Mouse (Mus musculus): ENCODE measurements around the gene Dnajb8.

The Dnajb8 gene

GRCm38 (mm10) chr6:88221968-88222367, at the start of gene Dnajb8:
Gene Dnajb8 (plus strand): TSS chr6:88222268.
- DNase-seq (ENCODE audit: low read depth): no peak

GRCm38 (mm10) chr6:88174191-88174590, 47.9 kb upstream of the Dnajb8 start:
- DNase-seq (ENCODE audit: low read depth): no peak

GRCm38 (mm10) chr6:88174676-88175075, 47.4 kb upstream of the Dnajb8 start:
- DNase-seq (ENCODE audit: low read depth): no peak

GRCm38 (mm10) chr6:88184671-88185070, 37.4 kb upstream of the Dnajb8 start:
- no peak for DNase-seq (ENCODE audit: low read depth)

GRCm38 (mm10) chr6:88188148-88188547, 33.9 kb upstream of the Dnajb8 start:
- DNase-seq (ENCODE audit: low read depth): no peak

- DNase-seq (ENCODE audit: low read depth): no peak
Measured at GRCm38 (mm10) chr6:88189312-88190042, 32.6 kb upstream of the Dnajb8 start.

GRCm38 (mm10) chr6:88190043-88190309, 32.1 kb upstream of the Dnajb8 start:
- DNase-seq (ENCODE audit: low read depth): no peak

GRCm38 (mm10) chr6:88190310-88191023, 31.6 kb upstream of the Dnajb8 start:
- no peak for DNase-seq (ENCODE audit: low read depth)

GRCm38 (mm10) chr6:88191024-88191365, 31.1 kb upstream of the Dnajb8 start:
- DNase-seq (ENCODE audit: low read depth): no peak

GRCm38 (mm10) chr6:88191411-88192070, 30.5 kb upstream of the Dnajb8 start:
- no peak for DNase-seq (ENCODE audit: low read depth)

GRCm38 (mm10) chr6:88192756-88193155, 29.3 kb upstream of the Dnajb8 start:
- DNase-seq (ENCODE audit: low read depth): no peak

- peak; percentile 63 for DNase-seq (ENCODE audit: low read depth)
Measured at GRCm38 (mm10) chr6:88193433-88194052, 28.5 kb upstream of the Dnajb8 start, which contains the start of gene Gata2. Gene Gata2 (plus strand): TSS chr6:88193891.

- DNase-seq (ENCODE audit: low read depth): no peak
Measured at GRCm38 (mm10) chr6:88194053-88194977, 27.8 kb upstream of the Dnajb8 start.

GRCm38 (mm10) chr6:88194978-88195325, 27.1 kb upstream of the Dnajb8 start:
- DNase-seq (ENCODE audit: low read depth): no peak

GRCm38 (mm10) chr6:88196054-88196732, 25.9 kb upstream of the Dnajb8 start:
- DNase-seq (ENCODE audit: low read depth): no peak

- no peak for DNase-seq (ENCODE audit: low read depth)
Measured at GRCm38 (mm10) chr6:88196733-88197312, 25.2 kb upstream of the Dnajb8 start.

GRCm38 (mm10) chr6:88197313-88198069, 24.6 kb upstream of the Dnajb8 start:
- no peak for DNase-seq (ENCODE audit: low read depth)

GRCm38 (mm10) chr6:88198070-88198940, 23.8 kb upstream of the Dnajb8 start:
- DNase-seq (ENCODE audit: low read depth): peak; percentile 79

Measured in fibroblast of lung, adult 2 months (primary cell).